12 mouse cellular contexts compared by ENCODE assay signal in genomic region chr10:13127335-13127734, GRCm38 (mm10). TPM values are rescaled to one million over a fixed set of nuclear protein-coding genes. Genes with fewer than 3 reads are reported as not detected.
DNase-seq lines count a peak whose midpoint lies in the region; ATAC-seq lines count a peak whose summit lies in the region.
"Had no signal": no experiment of that assay in that cellular context is flagged by ENCODE, and none has a peak within 500 bp of the region (broad histone marks: within the 10 kb centered on the region; RNA-seq: fewer than 3 reads in every experiment).

No protein-coding gene starts in this region.

- no peak for ATAC-seq in forebrain, embryonic 11.5 days (replicated peaks; ENCODE audit: low FRiP score)

- no peak overlapping the region for H3K9ac ChIP-seq in forebrain, embryonic 11.5 days (ENCODE audit: low read length)

- no peak overlapping the region for H3K4me2 ChIP-seq in forebrain, embryonic 11.5 days (ENCODE audit: low read depth, low read length, severe bottlenecking)

- H3K4me1 ChIP-seq in forebrain, embryonic 10.5 days, result peaks cover 13% of the 10 kb centered on the region; the same call in 1 of the 2 replicates
- no peaks in the 10 kb centered on the region for H3K4me1 ChIP-seq in forebrain, embryonic 11.5 days (replicated peaks; ENCODE audit: control insufficient read depth, insufficient read depth, low read length)
- H3K4me1 ChIP-seq in limb, embryonic 10.5 days, result no peaks in the 10 kb centered on the region

- H3K27me3 ChIP-seq in forebrain, embryonic 10.5 days (ENCODE audit: poor library complexity, severe bottlenecking), result no peaks in the 10 kb centered on the region
- H3K27me3 ChIP-seq in forebrain, embryonic 11.5 days (ENCODE audit: control insufficient read depth, insufficient read depth, low read length), result no peaks in the 10 kb centered on the region
- H3K27me3 ChIP-seq in limb, embryonic 10.5 days (ENCODE audit: low read depth, poor library complexity, severe bottlenecking), result no peaks in the 10 kb centered on the region

- H3K9me3 ChIP-seq in forebrain, embryonic 10.5 days, result peaks cover 11% of the 10 kb centered on the region
- H3K9me3 ChIP-seq in forebrain, embryonic 11.5 days (ENCODE audit: control insufficient read depth, low read length), result no peaks in the 10 kb centered on the region
- no peaks in the 10 kb centered on the region for H3K9me3 ChIP-seq in limb, embryonic 10.5 days (replicated peaks)

- DNase-seq in forebrain, embryonic 10.5 days (ENCODE audit: extremely low spot score, low spot score), result peak; percentile 14
- DNase-seq in forebrain, embryonic 11.5 days (ENCODE audit: low spot score), result no peak
- DNase-seq in layer of hippocampus, postnatal 14 days (ENCODE audit: low spot score in 2 of 2), result peak; percentile 10 to 14
- DNase-seq in layer of hippocampus, postnatal 36 days, result no peak
- peak; percentile 61 for DNase-seq in ES-CJ7 (ENCODE audit: low read depth, low spot score)
- peak; percentile 33 for DNase-seq in limb, embryonic 10.5 days (ENCODE audit: low spot score)
- DNase-seq in urinary bladder, postnatal 25 days (ENCODE audit: low spot score), result no peak
- no peak for DNase-seq in adrenal gland, adult (ENCODE audit: inconsistent age in 2 of 2, low spot score in 1 of 2)
- DNase-seq: cerebellum, adult 9-11 months had no signal

- peaks cover 79% of the 10 kb centered on the region for H3K36me3 ChIP-seq in forebrain, embryonic 10.5 days (replicated peaks)
- H3K36me3 ChIP-seq in forebrain, embryonic 11.5 days (ENCODE audit: control insufficient read depth, insufficient read depth, low read length), result peaks cover 3% of the 10 kb centered on the region
- peaks cover 18% of the 10 kb centered on the region for H3K36me3 ChIP-seq in limb, embryonic 10.5 days

- H3K4me3 ChIP-seq in forebrain, embryonic 10.5 days, result no peak overlapping the region
- H3K4me3 ChIP-seq in forebrain, embryonic 11.5 days (ENCODE audit: low read depth, low read length), result no peak overlapping the region
- no peak overlapping the region for H3K4me3 ChIP-seq in limb, embryonic 10.5 days

- H3K27ac ChIP-seq in forebrain, embryonic 10.5 days, result no peak overlapping the region
- no peak overlapping the region for H3K27ac ChIP-seq in forebrain, embryonic 11.5 days (ENCODE audit: low read depth, low read length)
- H3K27ac ChIP-seq in limb, embryonic 10.5 days, result no peak overlapping the region

- WGBS in forebrain, embryonic 10.5 days, result 73% methylated on average over 13 of the region's 13 CpGs
- 76% methylated on average over 13 of the region's 13 CpGs for whole genome bisulfite sequencing in forebrain, embryonic 11.5 days
- whole genome bisulfite sequencing in limb, embryonic 10.5 days, result 75% methylated on average over 13 of the region's 13 CpGs

RNA-seq across cellular contexts. Expression of gene Zc2hc1b, which starts 50.5 kb away (rescaled TPM):
- polyA plus RNA-seq in forebrain, embryonic 10.5 days (2016; fragmentation: Nextera tagmentation; extraction: Ambion mirVana), result not detected in 2 replicates
- polyA plus RNA-seq in forebrain, embryonic 11.5 days (2014; fragmentation: Nextera tagmentation; extraction: Ambion mirVana), result not detected in 2 replicates
- not detected for total RNA-seq in layer of hippocampus, postnatal 14 days (2021)
- not detected for total RNA-seq in layer of hippocampus, postnatal 36 days (2021)
- not detected in 2 replicates for polyA plus RNA-seq in limb, embryonic 10.5 days (2016; fragmentation: Nextera tagmentation; extraction: Ambion mirVana)
- total RNA-seq: granulocyte monocyte progenitor cell, adult 5-6 weeks; monocyte, adult 5-6 weeks had no signal
- polyA plus RNA-seq: limb, embryonic 11.5 days had no signal

Comparison
In these comparisons a context has a peak if more than half of its experiments do, and no peak if none do; other contexts are left out.
1. DNase-seq: peak in forebrain, embryonic 10.5 days (single experiment), layer of hippocampus, postnatal 14 days (2 of 2), ES-CJ7 (single experiment) and limb, embryonic 10.5 days (single experiment); none in forebrain, embryonic 11.5 days (single experiment), layer of hippocampus, postnatal 36 days (0 of 2), urinary bladder, postnatal 25 days (single experiment) and adrenal gland, adult (0 of 2).